Mouse (Mus musculus): ENCODE data around the gene Zfp839.

Gene Zfp839

DNA sequence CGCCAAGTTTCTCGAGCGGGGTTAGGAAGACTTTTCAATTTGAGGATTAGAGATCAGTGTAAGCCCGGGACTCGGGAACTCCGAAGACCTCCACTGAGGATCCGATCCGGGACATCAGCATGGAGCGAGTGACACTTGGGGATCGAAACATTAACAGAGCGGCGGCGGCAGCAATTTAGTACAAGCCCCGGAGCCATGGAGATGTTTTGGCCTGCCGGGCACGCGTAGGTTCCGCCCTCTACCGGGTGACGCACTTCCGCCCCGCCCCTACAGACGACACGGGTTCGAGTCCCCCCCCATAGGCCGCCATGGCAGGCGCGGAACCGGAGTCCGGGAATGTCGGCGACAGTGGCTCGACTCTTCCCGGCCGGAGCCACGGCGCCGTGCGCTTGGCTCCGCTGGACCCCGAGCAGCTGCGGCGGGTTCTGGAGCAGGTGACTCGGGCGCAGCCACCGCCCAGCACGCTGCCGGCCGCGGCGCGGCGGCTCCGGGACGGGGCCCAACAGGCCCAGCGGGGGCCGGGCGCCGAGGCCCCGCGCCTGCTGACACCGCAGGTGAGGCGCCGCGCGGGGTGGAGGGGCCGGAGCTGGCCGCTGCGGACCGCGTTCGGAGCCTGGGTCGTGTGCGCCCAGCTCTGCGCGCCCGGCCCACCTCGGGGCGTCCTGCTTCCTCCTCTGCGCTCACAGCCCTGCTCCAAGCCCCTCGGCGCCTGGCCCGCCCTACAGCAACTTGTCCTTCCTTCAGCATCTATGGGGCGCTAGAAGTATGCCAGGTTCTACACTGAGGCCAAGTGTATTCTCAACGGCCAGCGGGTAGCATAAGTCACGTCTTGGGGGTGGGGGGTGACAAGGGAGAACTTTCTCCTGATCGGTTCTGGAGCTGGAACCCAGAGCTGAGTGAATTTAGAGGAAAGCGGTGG, at the start of gene Zfp839:
Zfp839 (plus strand) TSS at position 244 of the 919 bp plus-strand sequence.
- in situ Hi-C loops (cut with MboI, MseI) = no loop called here

DNA sequence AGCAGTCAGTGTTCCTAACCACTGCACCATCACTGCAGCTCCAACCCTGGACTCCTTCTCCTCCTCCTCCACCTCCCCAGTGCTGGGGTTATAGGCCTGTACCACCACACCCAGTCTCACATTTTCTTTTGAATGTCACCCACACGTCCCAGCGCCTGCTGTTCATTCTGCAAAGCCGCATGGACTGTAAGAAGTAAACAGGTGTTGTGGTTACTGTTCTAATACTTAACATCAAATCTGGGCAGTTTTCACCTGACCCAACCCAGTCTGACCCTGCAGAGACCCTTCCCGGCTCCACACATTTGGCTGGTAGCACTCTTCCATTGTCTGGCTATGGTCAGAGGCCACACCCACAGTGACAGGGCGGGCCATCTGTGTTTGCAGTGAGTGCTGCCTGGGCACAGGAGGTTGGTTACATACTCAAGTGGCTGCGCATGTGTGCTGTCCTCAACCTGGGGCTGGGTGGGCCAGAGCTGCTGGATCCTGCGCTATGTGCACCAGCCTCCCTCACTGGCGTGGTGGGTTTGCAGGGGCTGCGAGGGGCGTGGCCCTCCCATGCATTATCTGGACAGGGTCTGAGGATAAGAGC, 48.1 kb upstream of the Zfp839 start:
- in situ Hi-C loops (cut with MboI, MseI) = no loop called here

DNA sequence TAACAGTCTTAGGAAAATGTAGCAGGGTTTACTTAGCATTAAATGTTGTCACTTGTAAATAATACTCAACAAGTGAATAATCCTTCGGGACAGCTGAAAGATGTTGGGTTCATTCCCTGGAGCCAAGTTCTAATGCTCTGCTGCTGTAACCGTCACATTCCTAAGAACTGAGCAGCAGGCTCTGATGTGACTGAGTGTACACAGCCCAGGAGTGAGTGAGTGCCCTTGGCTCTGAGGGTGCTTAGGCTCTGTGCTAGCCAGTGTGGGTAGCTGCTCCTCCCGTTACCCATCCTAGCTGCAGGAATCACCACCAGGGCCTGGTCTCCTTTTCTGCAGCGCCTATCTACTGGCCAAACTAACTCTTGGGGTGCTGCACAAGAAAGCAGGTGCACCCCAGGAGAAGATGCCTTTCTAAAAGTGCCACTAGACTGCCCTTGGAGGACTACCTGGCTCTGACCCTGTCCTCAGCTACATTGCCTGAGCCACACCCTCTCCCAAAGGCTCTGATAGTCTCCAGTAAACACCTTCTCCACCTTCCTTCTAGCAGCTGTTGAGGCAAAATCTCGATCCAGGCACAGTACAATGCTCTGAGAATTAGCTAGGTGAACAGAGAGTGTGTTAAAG, 47.3 kb upstream of the Zfp839 start:
- in situ Hi-C loops (cut with MboI, MseI) = no loop called here

DNA sequence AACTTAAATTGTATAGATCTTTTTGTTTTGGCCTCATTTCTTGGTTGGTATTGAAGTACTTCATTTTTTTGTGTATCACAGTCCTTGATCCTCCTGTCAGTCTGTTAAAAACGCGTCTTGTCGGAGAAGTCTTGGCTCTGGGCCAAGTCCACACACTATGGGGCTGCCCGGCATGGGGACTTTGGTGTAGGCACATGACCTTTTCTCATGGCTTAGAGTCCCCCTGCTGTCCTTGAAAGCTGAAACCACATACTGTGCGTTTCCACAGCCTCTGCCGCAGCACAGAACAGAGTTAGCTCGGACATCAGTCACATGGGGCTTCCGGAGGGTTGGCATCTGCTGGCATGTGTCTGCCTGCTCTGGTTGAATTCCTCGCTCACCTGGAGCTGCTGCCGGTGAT, 45.8 kb upstream of the Zfp839 start:
- in situ Hi-C loops (cut with MboI, MseI) = no loop called here

DNA sequence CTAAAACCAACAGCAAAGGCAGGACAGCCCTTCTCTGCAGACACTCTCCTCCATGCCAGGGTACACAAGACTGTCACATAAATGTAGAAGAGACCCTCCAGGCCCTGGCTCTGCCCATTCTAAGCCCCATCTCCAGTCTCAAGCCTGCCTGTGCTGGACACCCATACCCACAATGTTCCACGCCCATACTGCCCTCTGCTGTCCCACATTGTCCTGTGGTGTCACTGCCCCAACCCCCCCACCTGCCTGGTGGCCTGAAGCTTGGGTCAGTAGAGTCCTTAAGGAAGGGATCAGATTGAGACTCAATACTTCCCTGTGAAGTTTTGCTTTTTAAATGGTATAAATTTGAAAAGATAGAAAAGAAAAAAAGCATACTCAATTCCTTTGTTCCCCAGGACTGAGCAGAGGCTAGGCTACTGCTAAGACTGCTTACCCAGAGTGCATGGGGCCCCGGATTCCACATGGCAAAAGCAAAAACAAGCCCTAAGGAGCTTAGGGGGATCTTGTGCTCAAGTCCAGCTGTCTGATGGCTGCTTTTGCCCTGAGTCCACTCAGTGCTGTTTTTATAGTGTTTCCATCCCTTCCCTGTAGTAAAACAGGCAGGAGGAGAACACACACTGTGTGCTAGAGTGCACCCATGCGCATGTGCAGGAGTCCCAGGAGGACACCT, 43.6 kb upstream of the Zfp839 start:
- in situ Hi-C loops (cut with MboI, MseI) = no loop called here

DNA sequence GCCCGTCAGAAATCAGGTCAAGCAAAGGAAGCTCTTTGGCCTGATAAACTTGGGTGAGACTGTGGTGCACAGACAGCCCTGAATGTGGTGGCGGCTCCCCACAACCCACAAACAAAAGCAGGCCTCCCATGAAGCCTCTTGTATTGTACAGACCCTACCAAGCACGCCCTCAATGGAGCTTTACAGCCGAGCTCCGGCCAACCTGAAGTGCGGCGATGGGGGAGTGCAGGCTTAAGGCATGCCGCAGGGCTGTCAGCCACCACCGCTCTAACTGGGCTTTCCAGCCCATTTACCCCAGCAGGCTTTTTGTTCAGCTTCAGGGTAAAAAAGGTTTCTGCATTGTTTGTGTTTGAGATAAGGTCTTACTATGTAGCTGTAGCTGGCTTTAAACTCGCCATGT, 41.6 kb upstream of the Zfp839 start:
- in situ Hi-C loops (cut with MboI, MseI) = no loop called here

DNA sequence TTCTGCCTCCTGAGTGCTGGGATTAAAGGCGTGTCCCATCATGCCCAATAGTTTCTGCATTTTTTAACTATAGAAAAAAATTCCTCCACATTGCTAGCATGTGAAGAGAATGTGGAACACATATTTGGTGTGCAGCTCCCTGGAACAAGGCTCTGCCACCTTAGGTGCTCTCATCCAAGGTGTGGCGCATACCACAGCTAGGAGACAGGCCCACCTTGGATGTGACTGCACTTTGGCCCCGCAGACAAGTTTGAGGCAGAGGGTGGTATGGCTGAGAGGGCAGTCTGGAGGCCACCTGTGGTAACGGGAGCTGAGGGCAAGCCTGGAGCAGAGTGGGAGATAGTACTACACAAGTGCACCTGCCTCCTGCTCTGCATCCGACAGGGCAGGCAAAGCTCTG, 41.2 kb upstream of the Zfp839 start:
- in situ Hi-C loops (cut with MboI, MseI) = no loop called here

DNA sequence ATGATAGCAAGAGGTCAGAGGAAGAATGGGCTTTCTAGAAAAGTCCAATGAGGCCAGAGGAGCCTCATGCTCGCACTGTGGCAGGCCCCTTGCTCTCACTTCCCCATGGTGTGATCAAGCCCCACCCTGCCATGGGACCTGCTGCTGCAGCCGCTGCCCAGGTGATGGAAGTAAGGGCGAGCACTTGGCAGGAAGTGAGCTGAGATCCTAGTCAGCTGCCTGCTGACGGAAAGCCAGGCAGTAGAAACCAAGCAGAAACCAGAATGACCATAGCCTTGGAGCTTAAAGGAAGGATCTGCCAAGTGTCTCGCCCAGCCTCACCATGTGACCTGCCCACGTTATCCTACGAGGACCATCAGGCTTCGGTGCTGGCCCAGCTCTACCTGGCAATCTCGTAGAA, 36.9 kb upstream of the Zfp839 start:
- in situ Hi-C loops (cut with MboI, MseI) = no loop called here

DNA sequence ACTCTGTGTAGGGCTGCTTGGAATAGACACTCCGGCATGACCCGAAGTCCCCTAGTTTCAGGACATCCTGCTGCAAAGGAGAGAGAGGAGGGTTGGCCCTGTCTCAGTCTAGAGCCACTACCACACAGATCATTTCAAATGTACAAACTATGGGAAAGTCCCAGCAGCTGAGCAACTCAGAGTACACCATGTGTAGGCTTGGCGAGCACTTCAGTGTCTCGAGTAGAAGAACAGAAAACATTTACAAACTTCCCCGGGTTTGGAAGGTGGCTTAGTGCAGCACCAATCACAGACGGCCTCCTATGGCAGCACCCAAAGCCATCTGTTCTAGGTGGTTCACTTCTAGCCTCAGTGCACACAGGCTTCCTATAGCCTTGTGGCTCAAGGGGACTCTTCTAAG, 36.4 kb upstream of the Zfp839 start:
- in situ Hi-C loops (cut with MboI, MseI) = no loop called here

DNA sequence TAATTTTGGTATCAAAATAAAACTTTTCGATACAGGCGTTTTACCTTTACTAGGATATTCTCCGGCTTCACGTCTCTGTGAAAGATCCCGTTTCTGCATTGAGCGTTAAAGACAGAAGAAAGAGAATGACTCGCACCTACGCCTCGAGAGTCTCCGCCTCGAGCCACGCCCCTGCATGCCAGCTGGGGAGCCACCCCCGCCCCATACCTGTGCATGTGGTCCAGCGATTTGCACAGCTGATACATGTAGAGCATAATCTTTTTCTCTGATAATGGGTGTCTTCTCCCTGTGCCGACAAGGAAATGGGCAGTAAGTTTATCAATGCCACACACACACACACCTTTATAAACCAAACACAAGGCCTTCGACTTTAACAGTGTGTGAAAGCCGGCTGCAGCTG, 35.1 kb upstream of the Zfp839 start:
- in situ Hi-C loops (cut with MboI, MseI) = no loop called here

DNA sequence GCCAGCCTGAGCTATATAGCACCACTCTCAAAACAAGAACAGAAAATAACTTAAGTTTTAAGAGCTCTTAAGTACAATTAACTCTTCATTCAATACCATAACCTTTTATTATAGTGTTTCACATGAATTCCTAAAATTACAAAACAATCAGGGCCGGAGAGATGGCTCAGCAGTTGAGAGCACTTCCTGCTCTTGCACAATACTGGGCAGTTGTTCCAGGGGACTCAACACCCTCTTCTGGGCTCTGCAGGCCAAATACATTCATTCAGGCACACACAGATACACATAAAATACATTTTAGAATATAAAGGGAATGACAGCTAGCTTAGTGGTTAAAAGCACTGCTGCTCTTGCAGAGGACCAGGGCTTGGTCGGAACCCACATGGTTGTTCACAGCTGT, 33.2 kb upstream of the Zfp839 start:
- in situ Hi-C loops (cut with MboI, MseI) = no loop called here

DNA sequence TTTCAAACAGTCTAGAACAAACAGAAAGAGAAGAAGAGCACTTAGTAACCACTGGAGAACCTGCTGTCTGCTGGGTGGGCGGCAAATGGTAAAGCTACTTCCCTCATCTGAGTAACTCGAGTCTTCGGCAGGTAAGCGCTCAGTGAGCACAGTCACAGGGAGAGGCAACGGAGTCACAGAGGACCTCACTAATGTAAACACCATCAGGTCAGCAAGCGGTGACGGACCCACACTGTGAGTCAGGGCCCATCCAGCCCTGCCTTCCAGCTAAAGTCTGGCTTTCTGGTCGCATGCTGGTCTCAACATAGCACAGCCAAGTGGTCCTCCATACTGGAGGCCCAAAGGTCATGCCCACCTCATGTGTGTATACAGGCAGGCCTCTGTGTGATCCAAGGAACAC, 30.7 kb upstream of the Zfp839 start:
- in situ Hi-C loops (cut with MboI, MseI) = no loop called here

DNA sequence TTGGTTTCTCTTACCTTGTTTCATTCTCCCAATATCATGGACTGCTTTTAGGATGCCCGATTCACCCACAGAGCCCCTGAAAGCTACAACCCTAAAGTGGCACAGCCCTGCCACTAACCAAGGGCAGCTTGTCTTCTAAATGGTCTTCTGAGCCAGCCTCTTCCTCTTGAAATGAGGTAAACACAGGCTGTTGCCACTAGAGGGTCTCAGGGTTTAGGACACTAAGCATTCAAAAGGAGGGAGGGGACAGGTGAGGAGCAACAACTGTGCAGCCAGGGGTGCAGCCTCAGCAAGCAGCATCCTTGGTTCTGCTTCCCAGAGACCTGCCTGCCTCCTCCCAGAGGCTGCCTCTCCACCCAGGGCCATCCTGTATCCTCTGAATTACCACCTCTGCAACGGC, 28.3 kb upstream of the Zfp839 start:
- in situ Hi-C loops (cut with MboI, MseI) = loop anchor here (5.0 kb wide), 1 partner anchor 409 kb away; no protein-coding TSS in a partner anchor

DNA sequence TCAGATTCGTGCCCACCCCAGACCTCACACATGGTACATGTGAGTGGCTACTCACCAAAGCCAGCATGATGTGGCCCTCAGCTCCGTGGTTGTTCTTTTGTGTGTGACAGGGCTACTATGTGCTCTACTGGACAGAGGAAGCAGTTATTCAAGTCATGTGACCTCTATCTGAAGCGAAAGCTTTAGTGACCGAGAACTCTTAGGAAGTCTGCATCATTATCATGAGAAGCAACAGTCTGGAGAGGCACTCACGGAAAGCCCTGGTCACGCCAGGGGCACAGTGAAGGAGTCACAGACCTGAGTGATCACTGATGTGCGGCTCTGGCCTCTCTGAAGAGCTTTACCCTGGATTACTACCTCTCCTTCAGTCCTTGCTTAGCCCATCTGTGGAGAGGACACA, 27.7 kb upstream of the Zfp839 start:
- in situ Hi-C loops (cut with MboI, MseI) = loop anchor here (5.0 kb wide), 1 partner anchor 410 kb away; no protein-coding TSS in a partner anchor

DNA sequence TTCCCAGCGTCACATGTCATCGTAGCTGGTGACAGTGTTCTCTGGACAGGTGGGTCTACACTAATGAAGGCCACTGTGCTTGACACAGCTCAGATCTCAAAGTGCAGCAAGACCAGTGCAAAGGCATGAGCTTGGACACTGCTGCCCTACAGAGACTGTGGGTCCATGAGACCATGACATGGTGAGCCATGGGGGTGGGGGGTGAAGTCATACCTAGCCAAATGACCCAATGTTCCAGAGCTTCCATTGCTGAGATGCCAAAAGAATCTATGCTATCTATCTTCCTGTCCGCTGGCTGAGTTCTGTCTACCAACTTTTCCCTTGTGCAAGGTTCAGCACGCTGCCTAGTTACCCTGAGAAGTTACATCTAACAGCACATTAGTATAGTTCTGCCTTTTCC, 21.1 kb upstream of the Zfp839 start:
- in situ Hi-C loops (cut with MboI, MseI) = no loop called here

DNA sequence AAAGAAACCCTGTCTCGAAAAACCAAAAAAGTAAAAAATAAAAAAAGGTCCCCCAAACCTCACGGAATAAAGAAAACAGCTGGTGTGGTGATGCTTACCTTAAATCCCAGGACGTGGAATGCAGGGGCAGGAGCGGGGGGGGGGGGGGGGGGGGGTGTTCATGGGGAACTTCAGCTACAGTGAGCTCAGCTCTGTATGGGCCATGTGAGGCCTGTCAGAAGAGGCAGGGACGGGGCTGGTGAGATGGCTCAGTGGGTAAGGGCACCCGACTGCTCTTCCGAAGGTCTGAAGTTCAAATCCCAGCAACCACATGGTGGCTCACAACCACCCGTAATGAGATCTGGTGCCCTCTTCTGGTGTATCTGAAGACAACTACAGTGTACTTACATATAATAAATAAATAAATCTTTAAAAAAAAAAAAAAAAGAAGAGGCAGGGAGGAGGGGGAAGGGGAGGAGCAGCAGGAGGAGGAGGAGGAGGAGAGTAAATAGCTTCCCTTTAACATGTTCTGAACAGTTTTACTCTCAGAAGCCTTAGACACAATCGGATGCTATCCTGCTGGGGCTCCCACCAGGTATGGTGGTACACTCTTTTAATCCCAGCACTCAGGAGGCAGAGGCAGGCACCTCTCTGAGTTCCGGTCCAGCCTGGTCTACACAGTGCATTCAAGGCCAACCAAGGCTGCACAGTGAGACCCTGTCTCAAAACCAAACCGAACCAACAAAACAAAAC, 19.6 kb upstream of the Zfp839 start:
- in situ Hi-C loops (cut with MboI, MseI) = no loop called here

DNA sequence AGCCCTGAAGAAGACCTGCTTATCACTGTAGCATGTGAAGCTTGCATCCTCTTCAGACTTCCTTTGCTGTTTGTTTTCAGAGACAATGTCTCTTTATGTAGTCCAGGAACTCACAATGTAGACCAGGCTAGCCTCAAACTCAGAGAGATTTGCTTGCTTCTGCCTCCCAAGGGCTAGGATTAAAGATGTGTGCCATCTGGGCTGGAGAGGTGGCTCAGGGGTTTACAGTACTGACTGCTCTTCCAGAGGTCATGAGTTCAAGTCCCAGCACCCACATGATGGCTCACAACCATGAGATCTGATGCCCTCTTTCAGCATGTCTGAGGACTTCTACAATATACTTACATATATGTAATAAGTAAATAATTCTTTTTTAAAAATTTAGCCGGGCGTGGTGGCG, 14.9 kb upstream of the Zfp839 start:
- in situ Hi-C loops (cut with MboI, MseI) = no loop called here

DNA sequence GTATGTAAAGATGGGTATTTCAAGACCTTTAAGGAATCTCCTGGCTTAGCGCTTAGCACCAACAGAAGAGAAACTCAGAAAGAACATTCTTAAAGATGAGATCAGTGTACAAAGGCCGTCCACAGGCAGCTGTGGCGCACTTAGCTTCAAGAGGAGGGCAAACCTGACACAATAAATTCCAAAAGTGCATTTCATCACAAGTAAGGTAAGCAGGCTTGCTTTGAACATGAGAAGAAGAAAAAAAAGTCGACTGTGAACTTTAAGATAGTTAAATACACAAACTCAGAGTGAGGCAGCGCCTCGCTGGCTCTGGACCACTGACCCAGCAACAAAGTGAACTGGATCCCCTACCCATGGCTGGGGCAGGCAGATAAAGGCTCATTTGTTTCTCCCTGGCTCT, 13.3 kb upstream of the Zfp839 start:
- in situ Hi-C loops (cut with MboI, MseI) = no loop called here

DNA sequence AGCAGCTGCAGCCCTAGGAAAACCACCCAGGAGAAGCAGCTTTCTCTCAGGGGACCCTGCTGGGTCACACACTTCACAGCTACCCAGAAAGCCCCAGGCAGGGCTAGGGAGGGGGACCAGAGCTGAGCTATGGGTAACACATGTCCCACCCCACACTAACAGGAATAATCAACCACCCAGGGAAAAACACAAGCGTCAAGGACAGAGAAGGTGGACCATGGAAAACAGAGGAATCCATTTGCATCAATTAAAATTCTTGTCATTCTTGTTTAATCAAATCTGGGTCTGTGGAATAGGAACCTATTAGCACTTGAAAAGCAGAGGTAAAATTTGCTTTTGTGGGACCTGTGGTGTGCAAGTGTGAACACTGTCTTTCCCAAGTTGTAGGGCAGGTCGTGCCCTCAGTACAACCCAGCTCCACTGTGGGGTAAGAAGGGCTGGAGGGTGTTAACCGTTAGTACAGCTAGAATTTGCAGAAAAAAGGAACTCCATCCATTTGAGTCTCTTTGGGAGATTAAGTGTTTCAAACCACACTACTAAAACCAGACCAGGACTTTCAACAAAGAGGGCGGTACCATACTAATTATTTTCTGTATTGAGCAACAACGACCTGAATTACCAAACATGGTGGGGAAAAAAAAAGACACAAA, 12.7 kb upstream of the Zfp839 start:
- in situ Hi-C loops (cut with MboI, MseI) = no loop called here

DNA sequence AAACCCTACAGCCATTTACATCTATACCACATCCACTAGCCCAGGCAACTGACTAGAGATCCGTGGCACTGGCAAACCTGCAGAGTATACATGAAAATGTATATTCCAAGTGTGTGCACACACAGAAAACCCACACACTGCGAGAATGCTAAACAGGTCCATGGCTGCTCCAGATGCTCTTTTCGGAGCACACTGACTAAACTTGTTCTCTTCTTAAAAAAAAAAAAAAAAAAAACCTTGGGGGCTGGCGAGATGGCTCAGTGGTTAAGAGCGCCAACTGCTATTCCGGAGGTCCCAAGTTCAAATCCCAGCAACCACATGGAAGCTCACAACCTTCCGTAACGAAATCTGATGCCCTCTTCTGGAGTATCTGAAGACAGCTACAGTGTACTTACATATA, 12.2 kb upstream of the Zfp839 start:
- in situ Hi-C loops (cut with MboI, MseI) = no loop called here
